Mouse (Mus musculus) cortical plate, adult 2 months (tissue): ENCODE data around the gene Clptm1.

Experiments used
- CTCF ChIP-seq: fragments of 200-500 bp; IDR thresholded peaks from 2 replicates; pipeline ENCODE4 v1.5.1; 2011; ENCODE audit warnings: mild to moderate bottlenecking, control low read depth, low read length; ENCODE audit not compliant: insufficient read depth; ENCODE audit errors: extremely low read depth
- POLR2A ChIP-seq: fragments of 200-500 bp; IDR thresholded peaks from 2 replicates; pipeline ENCODE4 v1.6.1; 2011; ENCODE audit warnings: mild to moderate bottlenecking, low read length, control low read depth; ENCODE audit not compliant: insufficient read depth; ENCODE audit errors: extremely low read depth

- TF ChIP-seq CTCF (no peak), POLR2A (no peak)
Observed at GRCm38 (mm10) chr7:19675824-19676223, 11.0 kb upstream of the Clptm1 start.
